Comparison of ENCODE assay signal across 28 mouse cellular contexts in the genomic region with DNA sequence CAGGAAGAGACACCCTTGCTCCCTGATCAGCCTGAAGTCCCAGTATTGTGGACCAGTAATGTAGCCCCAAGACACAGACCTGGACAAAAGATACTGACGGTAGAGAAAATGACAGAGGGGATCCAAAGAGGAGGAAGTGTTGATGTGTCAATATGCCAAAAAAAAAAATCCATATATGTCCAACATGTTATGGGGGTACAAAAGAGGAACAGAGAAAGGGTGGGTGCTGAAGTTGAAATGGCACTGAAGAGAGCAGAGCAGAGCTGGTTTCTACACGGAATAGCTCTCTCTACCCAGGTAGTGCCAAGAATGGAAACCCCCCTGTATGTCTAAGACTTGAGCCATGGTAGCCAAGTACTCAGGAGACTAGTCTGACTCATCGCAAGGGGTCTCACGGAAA.
DNase-seq lines count a peak whose midpoint lies in the region; ATAC-seq and TF ChIP-seq lines count a peak whose summit lies in the region.
"Had no signal": no experiment of that assay in that cellular context is flagged by ENCODE, and none has a peak within 500 bp of the region (broad histone marks: within the 10 kb centered on the region; RNA-seq: fewer than 3 reads in every experiment).

No protein-coding gene starts in this region.

- whole genome bisulfite sequencing in heart, adult 2 months: 84% methylated on average over 4 of the region's 4 CpGs
- 84% methylated on average over 4 of the region's 4 CpGs for WGBS in lung, postnatal 0 days
- 91% methylated on average over 4 of the region's 4 CpGs for WGBS in limb, embryonic 10.5 days

- H3K27ac ChIP-seq in heart, adult 2 months: peak overlapping the region; percentile 4; the same call in 1 of the 2 replicates
- peak overlapping the region; percentile 88 for H3K27ac ChIP-seq in lung, postnatal 0 days (ENCODE audit: low read length)
- peak overlapping the region; percentile 22; the same call in 1 of the 2 replicates for H3K27ac ChIP-seq in limb, embryonic 10.5 days
- H3K27ac ChIP-seq: forebrain, embryonic 15.5 days; heart, embryonic 10.5 days; hindbrain, embryonic 12.5 days; liver, embryonic 13.5 days; stomach, postnatal 0 days had no signal

- intact Hi-C loops in heart, adult 2 months (cut with DNase I): no loop called here

- TF ChIP-seq CTCF in heart, adult 2 months (IDR thresholded peaks at IDR 0.05): no peak
- TF ChIP-seq CTCF in lung, postnatal 0 days (IDR thresholded peaks at IDR 0.05): no peak

- H3K4me2 ChIP-seq in lung, postnatal 0 days (replicated peaks; ENCODE audit: low read depth, low read length): no peak overlapping the region
- H3K4me2 ChIP-seq: forebrain, embryonic 15.5 days; heart, embryonic 15.5 days; hindbrain, embryonic 12.5 days; liver, embryonic 13.5 days; midbrain, embryonic 13.5 days; neural tube, embryonic 15.5 days had no signal

- no peak for ATAC-seq in lung, postnatal 0 days
- ATAC-seq: forebrain, embryonic 15.5 days; intestine, embryonic 16.5 days; midbrain, embryonic 13.5 days had no signal

- peaks cover 52% of the 10 kb centered on the region for H3K4me1 ChIP-seq in heart, adult 2 months (ENCODE audit: control insufficient read depth, insufficient read depth, low read length)
- H3K4me1 ChIP-seq in lung, postnatal 0 days (ENCODE audit: insufficient read depth, low read depth, low read length): peaks cover 62% of the 10 kb centered on the region
- peaks cover 79% of the 10 kb centered on the region for H3K4me1 ChIP-seq in limb, embryonic 10.5 days

- H3K4me3 ChIP-seq in heart, adult 2 months: no peak overlapping the region
- no peak overlapping the region for H3K4me3 ChIP-seq in lung, postnatal 0 days (ENCODE audit: low read depth, low read length)
- no peak overlapping the region for H3K4me3 ChIP-seq in limb, embryonic 10.5 days
- H3K4me3 ChIP-seq: forebrain, embryonic 15.5 days; heart, embryonic 10.5 days; heart, embryonic 15.5 days; hindbrain, embryonic 12.5 days; liver, embryonic 13.5 days; megakaryocyte, embryonic 14.5 days; midbrain, embryonic 13.5 days; neural tube, embryonic 15.5 days had no signal

- no peaks in the 10 kb centered on the region for H3K27me3 ChIP-seq in heart, adult 2 months (ENCODE audit: control insufficient read depth, insufficient read depth, low read length)
- no peaks in the 10 kb centered on the region for H3K27me3 ChIP-seq in lung, postnatal 0 days (replicated peaks; ENCODE audit: insufficient read depth, low read length)
- peaks cover 12% of the 10 kb centered on the region; the same call in 1 of the 2 replicates for H3K27me3 ChIP-seq in limb, embryonic 10.5 days (ENCODE audit: low read depth, poor library complexity, severe bottlenecking)
- H3K27me3 ChIP-seq: forebrain, embryonic 15.5 days; heart, embryonic 15.5 days; hindbrain, embryonic 12.5 days; liver, embryonic 13.5 days; megakaryocyte, embryonic 14.5 days; midbrain, embryonic 13.5 days; neural tube, embryonic 15.5 days had no signal

- no peak for DNase-seq in heart, adult 2 months
- DNase-seq in heart, adult 9 months (ENCODE audit: low spot score in 2 of 2): no peak
- no peak for DNase-seq in lung, postnatal 0 days (ENCODE audit: low spot score)
- DNase-seq in lung, postnatal 25 days (ENCODE audit: low spot score): no peak
- no peak for DNase-seq in limb, embryonic 10.5 days (ENCODE audit: low spot score)
- DNase-seq in kidney, adult 11 months: no peak
- DNase-seq in adrenal gland, adult (ENCODE audit: inconsistent age in 2 of 2, low spot score in 1 of 2): no peak
- DNase-seq: cerebellum, adult 8-10 months; cerebellum, postnatal 25 days; gastrocnemius, postnatal 36 days; kidney, adult 9 months; kidney, postnatal 10 days; layer of hippocampus, adult 9-11 months; liver, embryonic 13.5 days; lung, adult 2 months; lung, postnatal 14 days; right cerebral cortex, postnatal 25 days; spleen, adult 18-20 months; thymus, adult 2 months had no signal

- TF ChIP-seq POLR2A in heart, adult 2 months (IDR thresholded peaks at IDR 0.05; ENCODE audit: insufficient read depth, low read depth, low read length): no peak

- no peak overlapping the region for H3K9ac ChIP-seq in heart, adult 2 months (ENCODE audit: low read depth, low read length)
- H3K9ac ChIP-seq in lung, postnatal 0 days (replicated peaks; ENCODE audit: low read depth): no peak overlapping the region
- H3K9ac ChIP-seq: forebrain, embryonic 15.5 days; heart, embryonic 15.5 days; hindbrain, embryonic 12.5 days; liver, embryonic 13.5 days; midbrain, embryonic 13.5 days; neural tube, embryonic 15.5 days had no signal

- H3K9me3 ChIP-seq in lung, postnatal 0 days (ENCODE audit: low read length): no peaks in the 10 kb centered on the region
- no peaks in the 10 kb centered on the region for H3K9me3 ChIP-seq in limb, embryonic 10.5 days (replicated peaks)
- H3K9me3 ChIP-seq: forebrain, embryonic 15.5 days; heart, embryonic 10.5 days; heart, embryonic 15.5 days; hindbrain, embryonic 12.5 days; liver, embryonic 13.5 days; megakaryocyte, embryonic 14.5 days; midbrain, embryonic 13.5 days; neural tube, embryonic 15.5 days had no signal

- H3K79me2 ChIP-seq in heart, adult 2 months (replicated peaks; ENCODE audit: control insufficient read depth, insufficient read depth, low read length): peaks cover 7% of the 10 kb centered on the region

- peaks cover 29% of the 10 kb centered on the region for H3K36me3 ChIP-seq in heart, adult 2 months (ENCODE audit: control insufficient read depth, insufficient read depth, low read length)
- 0 out of 2 replicates have a peak, but pooled peaks cover 4% of the 10 kb centered on the region for H3K36me3 ChIP-seq in lung, postnatal 0 days (ENCODE audit: insufficient read depth, low read length)
- no peaks in the 10 kb centered on the region for H3K36me3 ChIP-seq in limb, embryonic 10.5 days
- H3K36me3 ChIP-seq: forebrain, embryonic 15.5 days; heart, embryonic 10.5 days; heart, embryonic 15.5 days; hindbrain, embryonic 12.5 days; liver, embryonic 13.5 days; midbrain, embryonic 13.5 days; neural tube, embryonic 15.5 days had no signal

- no peak for TF ChIP-seq EP300 in heart, adult 2 months (IDR thresholded peaks at IDR 0.05; ENCODE audit: insufficient read depth, low read depth, low read length)
- no peak for TF ChIP-seq EP300 in lung, postnatal 0 days (IDR thresholded peaks at IDR 0.05)

Comparison
In these comparisons a context has a peak if more than half of its experiments do, and no peak if none do; other contexts are left out.
1. H3K27ac ChIP-seq: peak in every context shown above with its lines; median percentile 88 in lung, postnatal 0 days; 22 in limb, embryonic 10.5 days; 4 in heart, adult 2 months.